Mouse (Mus musculus): Measurements from ENCODE around the gene Yy1.

- TF ChIP-seq MYOG (IDR thresholded peaks at IDR 0.05; ENCODE audit: control insufficient read depth, extremely low read depth, insufficient read length) (no peak), MAX (IDR thresholded peaks at IDR 0.05) (no peak), MYOD1 (IDR thresholded peaks at IDR 0.05; ENCODE audit: control insufficient read depth, insufficient read length, low read depth) (no peak), CTCF (IDR thresholded peaks at IDR 0.05; ENCODE audit: control insufficient read depth, insufficient read depth, insufficient read length) (no peak), USF1 (IDR thresholded peaks at IDR 0.05; ENCODE audit: low read depth) (no peak), CEBPB (IDR thresholded peaks at IDR 0.05; ENCODE audit: low read depth) (no peak)
Observed at GRCm38 (mm10) chr12:108855081-108855480, 62.3 kb downstream of the Yy1 start.

Measured in C2C12 (cell line).